Comparison of ENCODE assay signal across 10 mouse cellular contexts in genomic region chr6:146672106-146672505, GRCm38 (mm10).
"Had no signal": no experiment of that assay in that cellular context is flagged by ENCODE, and none has a peak within 500 bp of the region (broad histone marks: within the 10 kb centered on the region; RNA-seq: fewer than 3 reads in every experiment).

No protein-coding gene starts in this region.

- H3K4me1 ChIP-seq: limb, embryonic 12.5 days; midbrain, embryonic 13.5 days had no signal

- ATAC-seq: midbrain, embryonic 13.5 days had no signal

- DNase-seq: kidney, postnatal 25 days; lung, adult 18-20 months; lung, postnatal 36 days; right cerebral cortex, adult 18-20 months; right cerebral cortex, postnatal 25 days; thymus, adult 18-20 months; thymus, postnatal 25 days had no signal

- H3K27me3 ChIP-seq: limb, embryonic 12.5 days; midbrain, embryonic 13.5 days had no signal

- H3K9ac ChIP-seq: limb, embryonic 12.5 days; liver, embryonic 14.5 days; midbrain, embryonic 13.5 days had no signal

- H3K9me3 ChIP-seq: midbrain, embryonic 13.5 days had no signal

- H3K36me3 ChIP-seq: limb, embryonic 12.5 days; midbrain, embryonic 13.5 days had no signal

- H3K27ac ChIP-seq: limb, embryonic 12.5 days; liver, embryonic 14.5 days; midbrain, embryonic 13.5 days had no signal

- H3K4me2 ChIP-seq: limb, embryonic 12.5 days; midbrain, embryonic 13.5 days had no signal

- H3K4me3 ChIP-seq: limb, embryonic 12.5 days; midbrain, embryonic 13.5 days had no signal
